ENCODE assay signal across 22 mouse cellular contexts in the genomic region with DNA sequence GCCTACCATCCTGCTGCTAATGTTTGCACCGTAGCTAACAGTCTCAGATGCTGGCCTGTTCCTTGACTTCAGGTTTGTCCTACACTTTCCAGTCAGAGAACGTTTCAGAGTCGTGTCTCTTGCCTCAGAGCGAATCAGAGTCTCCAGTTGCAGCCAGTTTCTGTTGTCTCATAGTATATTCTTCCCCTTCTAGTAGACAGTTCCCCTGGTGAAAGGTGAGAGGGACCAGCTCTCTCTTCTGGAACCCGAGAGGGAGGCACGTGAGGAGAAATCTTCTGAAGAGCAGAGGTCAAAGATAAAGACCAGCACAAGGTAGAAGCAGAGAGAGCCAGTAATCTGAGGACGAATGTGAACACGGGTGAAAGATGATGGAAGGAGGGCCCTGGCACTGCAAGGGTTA. TPM values are rescaled to one million over a fixed set of nuclear protein-coding genes. Genes with fewer than 3 reads are reported as not detected.
DNase-seq lines count a peak whose midpoint lies in the region; ATAC-seq lines count a peak whose summit lies in the region.
"Had no signal": no experiment of that assay in that cellular context is flagged by ENCODE, and none has a peak within 500 bp of the region (broad histone marks: within the 10 kb centered on the region; RNA-seq: fewer than 3 reads in every experiment).

No protein-coding gene starts in this region.

- H3K27me3 ChIP-seq in intestine, embryonic 16.5 days (replicated peaks; ENCODE audit: control insufficient read depth, insufficient read depth, low read length): no peaks in the 10 kb centered on the region
- no peaks in the 10 kb centered on the region for H3K27me3 ChIP-seq in intestine, embryonic 15.5 days (replicated peaks)
- no peaks in the 10 kb centered on the region for H3K27me3 ChIP-seq in midbrain, embryonic 11.5 days (ENCODE audit: control insufficient read depth, insufficient read depth, low read length)
- no peaks in the 10 kb centered on the region for H3K27me3 ChIP-seq in midbrain, embryonic 16.5 days (ENCODE audit: control insufficient read depth, insufficient read depth, low read depth, low read length)
- H3K27me3 ChIP-seq: CH12.LX, Patski had no signal

- WGBS in intestine, embryonic 16.5 days: 74% methylated on average over 8 of the region's 8 CpGs
- 71% methylated on average over 8 of the region's 8 CpGs for WGBS in intestine, embryonic 15.5 days
- 80% methylated on average over 8 of the region's 8 CpGs for WGBS in midbrain, embryonic 11.5 days
- 84% methylated on average over 8 of the region's 8 CpGs for WGBS in midbrain, embryonic 16.5 days

- no peaks in the 10 kb centered on the region for H3K9me3 ChIP-seq in intestine, embryonic 16.5 days (ENCODE audit: control insufficient read depth, low read length)
- H3K9me3 ChIP-seq in intestine, embryonic 15.5 days: no peaks in the 10 kb centered on the region
- no peaks in the 10 kb centered on the region for H3K9me3 ChIP-seq in midbrain, embryonic 11.5 days (ENCODE audit: control insufficient read depth, low read length)
- no peaks in the 10 kb centered on the region for H3K9me3 ChIP-seq in midbrain, embryonic 16.5 days (replicated peaks; ENCODE audit: control insufficient read depth, low read length, poor library complexity, severe bottlenecking)
- H3K9me3 ChIP-seq: G1E had no signal

- peak; percentile 30; the same call in 1 of the 2 replicates for ATAC-seq in intestine, embryonic 16.5 days
- no peak for ATAC-seq in intestine, embryonic 15.5 days
- no peak for ATAC-seq in midbrain, embryonic 11.5 days (ENCODE audit: low FRiP score)
- no peak for ATAC-seq in midbrain, embryonic 16.5 days
- no peak for ATAC-seq in granulocyte monocyte progenitor cell, adult 5-6 weeks (replicated peaks; ENCODE audit: poor library complexity, severe bottlenecking)
- ATAC-seq: activated CD4-positive, CD25-positive, alpha-beta regulatory T cell, adult 4 months; CD4-positive, CD25-positive, alpha-beta regulatory T cell, adult 4 months; Patski had no signal

- H3K9ac ChIP-seq in intestine, embryonic 16.5 days (ENCODE audit: low read depth, low read length): no peak overlapping the region
- H3K9ac ChIP-seq in intestine, embryonic 15.5 days: no peak overlapping the region
- H3K9ac ChIP-seq in midbrain, embryonic 11.5 days (ENCODE audit: low read length): no peak overlapping the region
- no peak overlapping the region for H3K9ac ChIP-seq in midbrain, embryonic 16.5 days (ENCODE audit: low read depth, low read length)

- no peak overlapping the region for H3K4me3 ChIP-seq in intestine, embryonic 16.5 days (ENCODE audit: low read length)
- H3K4me3 ChIP-seq in intestine, embryonic 15.5 days (replicated peaks): no peak overlapping the region
- no peak overlapping the region for H3K4me3 ChIP-seq in midbrain, embryonic 11.5 days (ENCODE audit: low read depth, low read length)
- H3K4me3 ChIP-seq in midbrain, embryonic 16.5 days (ENCODE audit: low read depth, low read length): no peak overlapping the region

- no peak overlapping the region for H3K27ac ChIP-seq in intestine, embryonic 16.5 days (ENCODE audit: low read length)
- no peak overlapping the region for H3K27ac ChIP-seq in intestine, embryonic 15.5 days
- no peak overlapping the region for H3K27ac ChIP-seq in midbrain, embryonic 11.5 days (ENCODE audit: low read depth, low read length)
- no peak overlapping the region for H3K27ac ChIP-seq in midbrain, embryonic 16.5 days (ENCODE audit: low read length)

- DNase-seq in heart, adult 11 months: peak; percentile 78
- no peak for DNase-seq in heart, postnatal 4 days
- peak; percentile 44 for DNase-seq in midbrain, embryonic 11.5 days (ENCODE audit: low spot score, missing footprints)
- DNase-seq in yolk sac, embryonic 10.5 days (ENCODE audit: low spot score): peak; percentile 66
- DNase-seq: adrenal gland, adult 2 months; adrenal gland, adult 8-10 months; adrenal gland, postnatal 10 days; adrenal gland, postnatal 14 days; adrenal gland, postnatal 25 days; adrenal gland, postnatal 36 days; B cell, adult 2 months; cerebellum, adult 11 months; cerebellum, adult 11-12 months had no signal

- peaks cover under 1% of the 10 kb centered on the region; the same call in 1 of the 2 replicates for H3K4me1 ChIP-seq in intestine, embryonic 16.5 days (ENCODE audit: control insufficient read depth, insufficient read depth, low read length)
- no peaks in the 10 kb centered on the region for H3K4me1 ChIP-seq in intestine, embryonic 15.5 days (replicated peaks)
- no peaks in the 10 kb centered on the region for H3K4me1 ChIP-seq in midbrain, embryonic 11.5 days (ENCODE audit: control insufficient read depth, insufficient read depth, low read length)
- 0 out of 2 replicates have a peak, but pooled peaks cover 2% of the 10 kb centered on the region for H3K4me1 ChIP-seq in midbrain, embryonic 16.5 days (ENCODE audit: control insufficient read depth, insufficient read depth, low read length)

- no peaks in the 10 kb centered on the region for H3K36me3 ChIP-seq in intestine, embryonic 16.5 days (ENCODE audit: control insufficient read depth, insufficient read depth, low read length)
- H3K36me3 ChIP-seq in intestine, embryonic 15.5 days: peaks cover 5% of the 10 kb centered on the region
- H3K36me3 ChIP-seq in midbrain, embryonic 11.5 days (ENCODE audit: control insufficient read depth, insufficient read depth, low read length): peaks cover 7% of the 10 kb centered on the region
- H3K36me3 ChIP-seq in midbrain, embryonic 16.5 days (ENCODE audit: control insufficient read depth, insufficient read depth, low read length): peaks cover 6% of the 10 kb centered on the region; the same call in 1 of the 2 replicates

- no peak overlapping the region for H3K4me2 ChIP-seq in intestine, embryonic 16.5 days (ENCODE audit: low read depth, low read length)
- H3K4me2 ChIP-seq in intestine, embryonic 15.5 days (replicated peaks): no peak overlapping the region
- no peak overlapping the region for H3K4me2 ChIP-seq in midbrain, embryonic 11.5 days
- H3K4me2 ChIP-seq in midbrain, embryonic 16.5 days (ENCODE audit: low read length): no peak overlapping the region

RNA-seq across cellular contexts. Expression of gene Tbc1d20, which starts 5.6 kb away (rescaled TPM):
- 10 to 100 TPM; 54.4 to 65.8 TPM for total RNA-seq in heart, postnatal 4 days (2021)
- polyA plus RNA-seq in intestine, embryonic 16.5 days (2015; fragmentation: Nextera tagmentation; extraction: Ambion mirVana): 35.8 and 37.7 TPM in 2 replicates
- polyA plus RNA-seq in intestine, embryonic 15.5 days (2015; fragmentation: Nextera tagmentation; extraction: Ambion mirVana): 34.8 and 37.4 TPM in 2 replicates
- polyA plus RNA-seq in midbrain, embryonic 11.5 days (2014; fragmentation: Nextera tagmentation; extraction: Ambion mirVana): 24.2 and 25.0 TPM in 2 replicates
- 33.6 and 34.2 TPM in 2 replicates for polyA plus RNA-seq in midbrain, embryonic 16.5 days (2015; fragmentation: Nextera tagmentation; extraction: Ambion mirVana)
- total RNA-seq in granulocyte monocyte progenitor cell, adult 5-6 weeks (2014; fragmentation: Nextera tagmentation): 26.4 and 28.7 TPM in 2 replicates
- 18.6 and 18.8 TPM in 2 replicates for total RNA-seq in granulocyte monocyte progenitor cell, adult 5-6 weeks (2017)

RNA-seq across cellular contexts. Expression of gene Rbck1, which starts 44.4 kb away (rescaled TPM):
- total RNA-seq in heart, postnatal 4 days (2021): 10 to 100 TPM; 70.5 to 75.6 TPM
- polyA plus RNA-seq in intestine, embryonic 16.5 days (2015; fragmentation: Nextera tagmentation; extraction: Ambion mirVana): 82.5 and 83.2 TPM in 2 replicates
- 75.2 and 82.2 TPM in 2 replicates for polyA plus RNA-seq in intestine, embryonic 15.5 days (2015; fragmentation: Nextera tagmentation; extraction: Ambion mirVana)
- 62.0 and 70.1 TPM in 2 replicates for polyA plus RNA-seq in midbrain, embryonic 11.5 days (2014; fragmentation: Nextera tagmentation; extraction: Ambion mirVana)
- 101 and 104 TPM in 2 replicates for polyA plus RNA-seq in midbrain, embryonic 16.5 days (2015; fragmentation: Nextera tagmentation; extraction: Ambion mirVana)
- total RNA-seq in granulocyte monocyte progenitor cell, adult 5-6 weeks (2014; fragmentation: Nextera tagmentation): 109 and 119 TPM in 2 replicates
- total RNA-seq in granulocyte monocyte progenitor cell, adult 5-6 weeks (2017): 64.2 and 64.5 TPM in 2 replicates

RNA-seq across cellular contexts. Expression of gene Trib3, which starts 55.8 kb away (rescaled TPM):
- total RNA-seq in heart, postnatal 4 days (2021): 1 to 10 TPM; 2.9 TPM
- 4.4 and 7.1 TPM in 2 replicates for polyA plus RNA-seq in intestine, embryonic 16.5 days (2015; fragmentation: Nextera tagmentation; extraction: Ambion mirVana)
- polyA plus RNA-seq in intestine, embryonic 15.5 days (2015; fragmentation: Nextera tagmentation; extraction: Ambion mirVana): 4.3 and 4.9 TPM in 2 replicates
- polyA plus RNA-seq in midbrain, embryonic 11.5 days (2014; fragmentation: Nextera tagmentation; extraction: Ambion mirVana): 1.1 and 1.2 TPM in 2 replicates
- 1.9 and 2.4 TPM in 2 replicates for polyA plus RNA-seq in midbrain, embryonic 16.5 days (2015; fragmentation: Nextera tagmentation; extraction: Ambion mirVana)
- not detected in 2 replicates for total RNA-seq in granulocyte monocyte progenitor cell, adult 5-6 weeks (2014; fragmentation: Nextera tagmentation)
- total RNA-seq in granulocyte monocyte progenitor cell, adult 5-6 weeks (2017): not detected in 2 replicates
